9 mouse cellular contexts compared by ENCODE assay signal in the genomic region with DNA sequence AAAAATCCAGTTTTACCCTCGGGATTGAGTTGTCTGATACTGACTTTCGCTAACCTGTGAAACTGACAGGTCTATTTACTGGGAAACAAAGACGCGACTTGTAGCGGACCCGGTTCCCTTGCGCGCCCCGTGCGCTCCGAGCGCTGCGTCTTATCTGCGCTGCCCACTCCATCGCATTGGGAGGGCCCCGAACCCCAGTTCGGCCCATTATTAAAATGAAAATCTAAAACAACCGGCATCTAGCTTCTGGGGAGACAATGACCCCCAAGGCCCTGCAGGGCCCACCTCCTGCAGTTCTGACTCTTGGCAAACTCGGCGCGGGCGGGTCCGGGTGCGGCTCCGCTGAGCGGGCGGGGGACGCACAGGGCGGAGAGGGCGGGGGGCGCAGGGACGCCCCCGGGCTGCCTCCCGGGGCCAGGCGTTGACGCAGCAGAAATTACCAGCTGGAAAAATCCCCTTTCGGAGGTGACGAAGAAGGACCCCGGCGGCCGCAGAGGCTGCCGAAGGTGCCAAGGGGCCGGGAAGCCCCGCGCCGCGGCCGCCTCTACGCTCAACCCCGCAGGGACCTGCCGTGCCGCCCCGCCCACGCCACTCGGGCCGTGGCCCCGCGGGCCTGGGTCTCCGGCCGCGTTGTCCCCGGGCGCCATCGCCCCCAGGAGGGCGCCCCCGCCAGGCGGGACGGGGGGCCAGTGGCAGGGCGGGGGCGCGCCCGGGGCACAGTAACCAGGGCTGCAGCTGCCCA. TPM values are rescaled to one million over a fixed set of nuclear protein-coding genes. Genes with fewer than 3 reads are reported as not detected.
DNase-seq lines count a peak whose midpoint lies in the region; ATAC-seq lines count a peak whose summit lies in the region.
"Had no signal": no experiment of that assay in that cellular context is flagged by ENCODE, and none has a peak within 500 bp of the region (broad histone marks: within the 10 kb centered on the region; RNA-seq: fewer than 3 reads in every experiment).

No protein-coding gene starts in this region.

- DNase-seq in thymus, postnatal 0 days (ENCODE audit: low spot score): peak; percentile 8
- DNase-seq in thymus, adult 18-20 months: no peak
- DNase-seq in cerebellum, adult 9-10 months: peak; percentile 68
- peak; percentile 16 for DNase-seq in forelimb bud, embryonic 11.5 days (ENCODE audit: low read depth, low spot score)

- peaks cover 8% of the 10 kb centered on the region; the same call in 1 of the 2 replicates for H3K27me3 ChIP-seq in liver, embryonic 16.5 days (ENCODE audit: control insufficient read depth, insufficient read depth, low read depth, low read length)
- no peaks in the 10 kb centered on the region for H3K27me3 ChIP-seq in neural tube, embryonic 15.5 days (replicated peaks)

- under 1% methylated on average over 57 of the region's 72 CpGs for WGBS in liver, embryonic 16.5 days (ENCODE audit: insufficient replicate concordance)
- WGBS in neural tube, embryonic 15.5 days: under 1% methylated on average over 68 of the region's 72 CpGs

- H3K9me3 ChIP-seq in liver, embryonic 16.5 days (replicated peaks; ENCODE audit: control insufficient read depth, low read length): no peaks in the 10 kb centered on the region
- H3K9me3 ChIP-seq in neural tube, embryonic 15.5 days (replicated peaks): no peaks in the 10 kb centered on the region

- H3K9ac ChIP-seq in liver, embryonic 16.5 days (ENCODE audit: low read depth, low read length): peak overlapping the region; percentile 89
- peak overlapping the region; percentile 89 for H3K9ac ChIP-seq in neural tube, embryonic 15.5 days (replicated peaks)

- peak overlapping the region; percentile 98 for H3K4me3 ChIP-seq in liver, embryonic 16.5 days (ENCODE audit: low read depth, low read length)
- H3K4me3 ChIP-seq in neural tube, embryonic 15.5 days (replicated peaks): peak overlapping the region; percentile 98

- peak overlapping the region; percentile 100 for H3K4me2 ChIP-seq in liver, embryonic 16.5 days (ENCODE audit: low read depth, low read length)
- peak overlapping the region; percentile 98 for H3K4me2 ChIP-seq in neural tube, embryonic 15.5 days

- H3K4me1 ChIP-seq in liver, embryonic 16.5 days (ENCODE audit: control insufficient read depth, low read depth, low read length): peaks cover 55% of the 10 kb centered on the region
- peaks cover 31% of the 10 kb centered on the region for H3K4me1 ChIP-seq in neural tube, embryonic 15.5 days

- no peaks in the 10 kb centered on the region for H3K36me3 ChIP-seq in liver, embryonic 16.5 days (ENCODE audit: control insufficient read depth, insufficient read depth)
- no peaks in the 10 kb centered on the region for H3K36me3 ChIP-seq in neural tube, embryonic 15.5 days

- peak overlapping the region; percentile 81 for H3K27ac ChIP-seq in liver, embryonic 16.5 days (ENCODE audit: low read length)
- peak overlapping the region; percentile 75 for H3K27ac ChIP-seq in neural tube, embryonic 15.5 days (replicated peaks)

- peak; percentile 34 for ATAC-seq in inflammation-experienced regulatory T-cells, adult 6 months
- ATAC-seq in liver, embryonic 16.5 days (ENCODE audit: low read depth): no peak
- ATAC-seq in neural tube, embryonic 15.5 days (ENCODE audit: low FRiP score): peak; percentile 48
- no peak for ATAC-seq in erythroid progenitor cell, adult 5-6 weeks (replicated peaks; ENCODE audit: low FRiP score, poor library complexity, severe bottlenecking)

RNA-seq across cellular contexts. Expression of gene Zbtb46, which starts 0.6 kb away (rescaled TPM):
- polyA plus RNA-seq in thymus, postnatal 0 days (2015; fragmentation: Nextera tagmentation; extraction: Ambion mirVana): 2.4 and 2.8 TPM in 2 replicates
- 1 to 10 TPM; 3.6 to 4.3 (median 3.7) TPM for polyA plus RNA-seq in inflammation-experienced regulatory T-cells, adult 6 months (2017; shearing (Covaris generic))
- polyA plus RNA-seq in liver, embryonic 16.5 days (2015; fragmentation: Nextera tagmentation; extraction: Ambion mirVana): 7.0 and 7.5 TPM in 2 replicates
- 18.5 and 19.7 TPM in 2 replicates for polyA plus RNA-seq in neural tube, embryonic 15.5 days (2015; fragmentation: Nextera tagmentation; extraction: Ambion mirVana)
- total RNA-seq in erythroid progenitor cell, adult 5-6 weeks (2015; ENCODE audit: low replicate concordance): 12.2 and 12.3 TPM in 2 replicates
- total RNA-seq in erythroid progenitor cell, adult 5-6 weeks (2017; ENCODE audit: low replicate concordance): 7.5 and 15.5 TPM in 2 replicates

RNA-seq across cellular contexts. Expression of gene Abhd16b, which starts 34.4 kb away (rescaled TPM):
- polyA plus RNA-seq in thymus, postnatal 0 days (2015; fragmentation: Nextera tagmentation; extraction: Ambion mirVana): 0.14 TPM in 1 of 2 replicates, not detected in the other
- polyA plus RNA-seq in inflammation-experienced regulatory T-cells, adult 6 months (2017; shearing (Covaris generic)): not detected
- polyA plus RNA-seq in liver, embryonic 16.5 days (2015; fragmentation: Nextera tagmentation; extraction: Ambion mirVana): 0.09 TPM in 1 of 2 replicates, not detected in the other
- polyA plus RNA-seq in neural tube, embryonic 15.5 days (2015; fragmentation: Nextera tagmentation; extraction: Ambion mirVana): 0.12 and 0.13 TPM in 2 replicates
- total RNA-seq in erythroid progenitor cell, adult 5-6 weeks (2015; ENCODE audit: low replicate concordance): not detected in 2 replicates
- total RNA-seq in erythroid progenitor cell, adult 5-6 weeks (2017; ENCODE audit: low replicate concordance): not detected in 2 replicates
- total RNA-seq: common myeloid progenitor, adult 5-6 weeks had no signal

RNA-seq across cellular contexts. Expression of gene Tpd52l2, which starts 38.4 kb away (rescaled TPM):
- polyA plus RNA-seq in thymus, postnatal 0 days (2015; fragmentation: Nextera tagmentation; extraction: Ambion mirVana): 118 and 124 TPM in 2 replicates
- 100 to 1,000 TPM in 2 of 3 experiments, 10 to 100 TPM in 1; 89.9 to 113 (median 102) TPM for polyA plus RNA-seq in inflammation-experienced regulatory T-cells, adult 6 months (2017; shearing (Covaris generic))
- 62.7 and 69.3 TPM in 2 replicates for polyA plus RNA-seq in liver, embryonic 16.5 days (2015; fragmentation: Nextera tagmentation; extraction: Ambion mirVana)
- polyA plus RNA-seq in neural tube, embryonic 15.5 days (2015; fragmentation: Nextera tagmentation; extraction: Ambion mirVana): 112 and 113 TPM in 2 replicates
- total RNA-seq in erythroid progenitor cell, adult 5-6 weeks (2015; ENCODE audit: low replicate concordance): 19.8 and 23.5 TPM in 2 replicates
- 45.3 and 90.6 TPM in 2 replicates for total RNA-seq in erythroid progenitor cell, adult 5-6 weeks (2017; ENCODE audit: low replicate concordance)

Comparison
In these comparisons a context has a peak if more than half of its experiments do, and no peak if none do; other contexts are left out.
1. DNase-seq: peak in thymus, postnatal 0 days (single experiment), cerebellum, adult 9-10 months (single experiment) and forelimb bud, embryonic 11.5 days (single experiment); none in thymus, adult 18-20 months (0 of 2).
2. ATAC-seq: peak in inflammation-experienced regulatory T-cells, adult 6 months (single experiment) and neural tube, embryonic 15.5 days (single experiment); none in liver, embryonic 16.5 days (single experiment) and erythroid progenitor cell, adult 5-6 weeks (single experiment).